Mouse (Mus musculus) cerebellum, adult 9-10 months (tissue): ENCODE measurements around the gene Fcgr2b.
"Not testable (repeated sequence)": the region's sequence is repeated elsewhere in the genome, so short reads cannot be mapped to it uniquely, and the experiment has no call there.

Source experiments
- DNase-seq: peaks from one replicate; pipeline ENCODE4 v3.0.0; 2022

Gene Fcgr2b

GRCm38 (mm10) chr1:170975350-170975749 lies 997 bp downstream of the Fcgr2b start:
- not testable (repeated sequence) for DNase-seq

- DNase-seq, result no peak
Measured at GRCm38 (mm10) chr1:170974736-170975135, 1.6 kb downstream of the Fcgr2b start.

- DNase-seq, result no peak
Measured at GRCm38 (mm10) chr1:170974171-170974570, 2.2 kb downstream of the Fcgr2b start.

GRCm38 (mm10) chr1:170972936-170973335 lies 3.4 kb downstream of the Fcgr2b start:
- DNase-seq, result no peak

- no peak for DNase-seq
Measured at GRCm38 (mm10) chr1:170972494-170972893, 3.9 kb downstream of the Fcgr2b start.

- no peak for DNase-seq
Measured at GRCm38 (mm10) chr1:170968576-170968975, 7.8 kb downstream of the Fcgr2b start.

- no peak for DNase-seq
Measured at GRCm38 (mm10) chr1:170967581-170967980, 8.8 kb downstream of the Fcgr2b start.

GRCm38 (mm10) chr1:170963087-170963486 lies 13.3 kb downstream of the Fcgr2b start:
- no peak for DNase-seq

GRCm38 (mm10) chr1:170962301-170962700 lies 14.0 kb downstream of the Fcgr2b start:
- no peak for DNase-seq

- no peak for DNase-seq
Measured at GRCm38 (mm10) chr1:170961101-170961500, 15.2 kb downstream of the Fcgr2b start.

- no peak for DNase-seq
Measured at GRCm38 (mm10) chr1:170959791-170960190, 16.6 kb downstream of the Fcgr2b start.

- DNase-seq, result no peak
Measured at GRCm38 (mm10) chr1:170958225-170958624, 18.1 kb downstream of the Fcgr2b start.

GRCm38 (mm10) chr1:170953192-170953591 lies 23.2 kb downstream of the Fcgr2b start:
- DNase-seq, result no peak

- DNase-seq, result no peak
Measured at GRCm38 (mm10) chr1:170950772-170951171, 25.6 kb downstream of the Fcgr2b start.

- DNase-seq, result not testable (repeated sequence)
Measured at GRCm38 (mm10) chr1:170944908-170945307, 31.4 kb downstream of the Fcgr2b start.

- not testable (repeated sequence) for DNase-seq
Measured at GRCm38 (mm10) chr1:170944151-170944550, 32.2 kb downstream of the Fcgr2b start.

GRCm38 (mm10) chr1:170939255-170939654 lies 37.1 kb downstream of the Fcgr2b start:
- DNase-seq, result no peak

- DNase-seq, result no peak
Measured at GRCm38 (mm10) chr1:170934383-170934782, 42.0 kb downstream of the Fcgr2b start.

GRCm38 (mm10) chr1:170933940-170934339 lies 42.4 kb downstream of the Fcgr2b start:
- no peak for DNase-seq

- DNase-seq, result no peak
Measured at GRCm38 (mm10) chr1:170933386-170933920, 42.9 kb downstream of the Fcgr2b start.

- DNase-seq, result no peak
Measured at GRCm38 (mm10) chr1:170932043-170932442, 44.3 kb downstream of the Fcgr2b start.

GRCm38 (mm10) chr1:170929245-170929644 lies 47.1 kb downstream of the Fcgr2b start:
- no peak for DNase-seq

GRCm38 (mm10) chr1:170928467-170928866 lies 47.9 kb downstream of the Fcgr2b start:
- no peak for DNase-seq

- DNase-seq, result no peak
Measured at GRCm38 (mm10) chr1:170927378-170927777, 49.0 kb downstream of the Fcgr2b start, which contains the start of gene Fcrla. Gene Fcrla, minus strand, starts transcription at chr1:170927583.

GRCm38 (mm10) chr1:170926941-170927340 lies 49.4 kb downstream of the Fcgr2b start:
- no peak for DNase-seq
